Mouse (Mus musculus) limb, embryonic 10.5 days (tissue): ENCODE data around the gene En1. TPM values are rescaled to one million over a fixed set of nuclear protein-coding genes. Genes with fewer than 3 reads are reported as not detected.

Experiments
- DNase-seq: peaks from one replicate; pipeline ENCODE4 v3.0.0-alpha.2; 2017; ENCODE audit warnings: low spot score
- H3K27ac ChIP-seq: fragments of 300-500 bp; sonication (generic); 2 replicates; pipeline ENCODE4 v1.5.1; 2016; ENCODE audit warnings: mild to moderate bottlenecking
- H3K27me3 ChIP-seq: fragments of 300-500 bp; sonication (generic); 2 replicates; pipeline ENCODE4 v1.6.1; 2016; ENCODE audit warnings: low read depth, mild to moderate bottlenecking; ENCODE audit not compliant: poor library complexity, severe bottlenecking
- H3K36me3 ChIP-seq: fragments of 300-500 bp; sonication (generic); 2 replicates; pipeline ENCODE4 v1.6.1; 2016; ENCODE audit warnings: mild to moderate bottlenecking, moderate library complexity
- H3K4me1 ChIP-seq: fragments of 300-500 bp; sonication (generic); 2 replicates; pipeline ENCODE4 v1.6.1; 2016
- H3K4me3 ChIP-seq: fragments of 300-500 bp; sonication (generic); 2 replicates; pipeline ENCODE4 v1.5.1; 2016; ENCODE audit warnings: mild to moderate bottlenecking, moderate library complexity
- H3K9me3 ChIP-seq: fragments of 300-500 bp; sonication (generic); replicated peaks from 2 replicates; pipeline ENCODE4 v1.6.1; 2016; ENCODE audit warnings: mild to moderate bottlenecking
- WGBS: fragments of 180-500 bp; shearing (Covaris S2); methylation state at CpG from one replicate; pipeline ENCODE4 v1.1.7; 2016; 5-methylcytosine and 5-hydroxymethylcytosine counted together
- polyA plus RNA-seq: library from polyadenylated mRNA; unstranded; fragments of >200 nt; fragmentation: Nextera tagmentation; extraction: Ambion mirVana; gene quantifications from 2 replicates; pipeline ENCODE4 v1.2.1, GENCODE M21; 2016

The En1 gene
- polyA plus RNA-seq, 1 experiment from 2014 or later, result 0.91 TPM

DNA sequence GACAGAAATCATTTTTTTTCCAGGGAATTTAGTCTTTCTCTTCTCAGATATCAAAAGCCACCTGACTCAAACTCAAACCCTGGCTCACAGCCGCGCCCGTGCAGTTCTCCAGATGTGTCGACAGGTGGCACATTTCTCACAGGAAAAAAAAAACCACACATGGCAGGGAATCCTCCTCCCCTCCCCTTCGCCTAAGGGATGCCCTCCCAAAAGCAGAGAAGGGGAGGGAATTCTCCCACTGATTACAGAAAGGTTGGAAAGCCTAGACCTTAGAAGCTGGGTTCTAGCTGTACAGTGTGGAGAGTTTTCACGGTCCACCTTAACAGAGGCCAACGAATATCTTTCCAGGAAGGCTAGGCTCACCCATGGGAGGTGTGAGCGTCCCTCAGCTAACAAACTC is 7.6 kb upstream of the En1 start:
- DNase-seq, result peak; percentile 72
- H3K9me3 ChIP-seq, result no peaks in the 10 kb centered on the region
- H3K4me3 ChIP-seq, result no peak overlapping the region
- H3K36me3 ChIP-seq, result no peaks in the 10 kb centered on the region
- H3K4me1 ChIP-seq, result peaks cover 15% of the 10 kb centered on the region
- peaks cover 100% of the 10 kb centered on the region for H3K27me3 ChIP-seq
- no peak overlapping the region for H3K27ac ChIP-seq
- 2% methylated on average over 8 of the region's 8 CpGs for WGBS

- Histone ChIP-seq H3K4me3 (no peak overlapping the region), H3K36me3 (no peaks in the 10 kb centered on the region), H3K27me3 (peaks cover 100% of the 10 kb centered on the region), H3K4me1 (peaks cover 18% of the 10 kb centered on the region), H3K9me3 (no peaks in the 10 kb centered on the region), H3K27ac (no peak overlapping the region)
- 1% methylated on average over 17 of the region's 17 CpGs for WGBS
- DNase-seq, result no peak
Observed at GRCm38 (mm10) chr1:120595471-120596240, 6.6 kb upstream of the En1 start.

DNA sequence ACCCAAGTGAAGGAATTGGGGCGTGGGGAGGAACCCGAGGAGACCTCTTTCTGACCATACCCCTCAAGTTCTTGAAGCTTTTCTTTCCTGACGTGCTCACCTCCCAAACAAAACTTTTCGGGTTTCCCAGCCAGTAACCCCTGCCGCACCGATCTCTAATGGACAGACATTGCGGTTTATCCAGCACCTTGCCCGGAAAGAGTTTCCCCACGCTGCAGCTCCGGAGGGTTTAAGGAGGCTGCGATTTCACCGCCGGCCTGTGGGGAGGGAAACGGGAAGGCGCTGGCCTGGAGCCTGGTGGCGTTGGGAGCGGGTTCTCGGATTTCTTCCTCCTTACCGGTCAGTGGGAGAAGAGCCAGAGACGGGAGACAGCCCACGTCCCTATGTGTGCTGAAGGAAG is 5.9 kb upstream of the En1 start:
- Histone ChIP-seq H3K27ac (no peak overlapping the region), H3K36me3 (no peaks in the 10 kb centered on the region), H3K4me1 (peaks cover 18% of the 10 kb centered on the region), H3K27me3 (peaks cover 100% of the 10 kb centered on the region), H3K4me3 (peak overlapping the region; percentile 39), H3K9me3 (no peaks in the 10 kb centered on the region)
- DNase-seq, result peak; percentile 72
- under 1% methylated on average over 21 of the region's 21 CpGs for WGBS

GRCm38 (mm10) chr1:120596784-120597183 is 5.4 kb upstream of the En1 start:
- no peak for DNase-seq
- Histone ChIP-seq H3K27me3 (peaks cover 100% of the 10 kb centered on the region), H3K27ac (no peak overlapping the region)

DNA sequence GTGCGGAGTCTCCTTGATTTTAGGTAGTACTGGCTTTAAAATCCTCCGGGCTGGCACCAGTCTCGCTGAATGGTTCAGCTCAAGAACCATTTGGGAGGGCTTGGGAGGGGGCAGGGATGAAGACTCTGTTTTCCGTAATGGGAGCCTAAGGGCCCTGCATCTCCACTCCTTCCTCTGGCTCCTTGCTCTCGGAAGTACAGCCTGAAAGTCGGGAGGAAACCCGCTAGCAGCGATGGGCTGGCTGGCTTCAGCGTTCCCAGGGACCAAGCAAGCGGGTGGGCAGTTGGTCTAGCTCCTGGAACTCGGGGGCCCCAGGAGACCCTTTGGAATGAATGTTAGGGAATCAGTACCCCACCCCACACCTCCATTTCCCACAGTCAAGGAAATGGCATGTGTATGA is 4.9 kb upstream of the En1 start:
- H3K4me3 ChIP-seq, result peak overlapping the region; percentile 39; the same call in 1 of the 2 replicates

More at GRCm38 (mm10) chr1:120596784-120597183, 5.4 kb upstream of the En1 start:
- Histone ChIP-seq H3K4me3 (peak overlapping the region; percentile 39), H3K9me3 (no peaks in the 10 kb centered on the region), H3K36me3 (no peaks in the 10 kb centered on the region), H3K4me1 (peaks cover 18% of the 10 kb centered on the region)
- under 1% methylated on average over 19 of the region's 19 CpGs for WGBS

DNA sequence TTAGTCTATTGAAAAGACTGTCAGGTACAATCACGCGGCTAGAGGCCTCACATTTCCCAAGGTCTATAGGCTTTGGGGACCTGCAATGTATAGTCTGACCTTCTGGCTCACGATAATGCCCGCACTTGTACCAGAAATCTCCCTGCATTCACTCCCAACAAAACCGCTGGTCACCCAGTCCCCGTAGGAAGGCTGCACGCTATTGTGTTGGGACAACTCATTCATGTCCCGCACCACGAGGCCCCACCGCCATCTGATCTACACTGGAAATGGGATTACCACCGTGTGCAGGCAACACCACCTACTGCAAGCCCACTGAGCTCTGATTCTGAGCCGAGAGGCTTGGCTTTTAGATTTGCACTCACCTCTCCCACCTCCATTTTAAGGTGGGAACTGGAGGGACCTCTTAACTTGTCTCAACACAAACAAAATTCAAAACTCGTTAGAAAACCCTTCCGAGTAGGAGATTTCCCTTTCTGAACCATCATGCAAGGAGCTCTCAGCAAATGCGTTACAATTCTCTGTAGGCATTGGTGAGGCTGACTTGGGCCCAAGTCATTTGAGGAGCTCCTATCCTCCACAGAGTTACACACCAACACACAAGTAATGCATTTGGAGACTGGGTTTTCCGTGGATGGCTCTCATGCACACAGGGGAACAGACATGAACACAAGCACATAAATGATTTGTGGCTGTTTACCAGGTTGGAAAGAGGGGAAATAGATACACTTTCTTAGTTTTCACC is 3.9 kb upstream of the En1 start:
- peaks cover 100% of the 10 kb centered on the region for H3K27me3 ChIP-seq
- WGBS, result 2% methylated on average over 16 of the region's 16 CpGs
- H3K9me3 ChIP-seq, result no peaks in the 10 kb centered on the region
- H3K36me3 ChIP-seq, result no peaks in the 10 kb centered on the region
- H3K4me3 ChIP-seq, result no peak overlapping the region
- DNase-seq, result no peak
- peaks cover 32% of the 10 kb centered on the region for H3K4me1 ChIP-seq
- no peak overlapping the region for H3K27ac ChIP-seq

More for the DNA sequence above, 4.9 kb upstream of the En1 start:
- H3K9me3 ChIP-seq, result no peaks in the 10 kb centered on the region
- 0% methylated on average over 11 of the region's 11 CpGs for WGBS
- H3K4me1 ChIP-seq, result peaks cover 23% of the 10 kb centered on the region
- no peaks in the 10 kb centered on the region for H3K36me3 ChIP-seq
- peaks cover 100% of the 10 kb centered on the region for H3K27me3 ChIP-seq
- no peak for DNase-seq
- no peak overlapping the region for H3K27ac ChIP-seq

- Histone ChIP-seq H3K27me3 (peaks cover 100% of the 10 kb centered on the region), H3K4me1 (peaks cover 38% of the 10 kb centered on the region), H3K9me3 (no peaks in the 10 kb centered on the region), H3K36me3 (no peaks in the 10 kb centered on the region), H3K27ac (no peak overlapping the region), H3K4me3 (no peak overlapping the region)
- under 1% methylated on average over 25 of the region's 25 CpGs for WGBS
- no peak for DNase-seq
Observed at GRCm38 (mm10) chr1:120599321-120600148, 2.7 kb upstream of the En1 start.

DNA sequence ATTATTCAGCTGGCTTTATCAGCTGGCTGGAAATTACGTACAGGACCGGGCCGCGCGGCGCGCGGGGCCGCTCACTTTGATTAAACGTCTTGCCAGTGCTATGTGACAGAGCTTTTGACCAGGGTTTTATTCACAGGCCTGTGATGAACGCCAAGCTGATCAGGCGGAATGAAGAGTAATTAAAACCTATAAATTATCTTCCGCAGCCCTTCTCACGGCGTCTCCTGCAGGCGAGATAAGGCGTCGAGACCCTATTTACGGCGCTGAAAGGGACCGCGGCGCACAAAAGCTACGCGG is 2.1 kb upstream of the En1 start:
- Histone ChIP-seq H3K9me3 (no peaks in the 10 kb centered on the region), H3K36me3 (no peaks in the 10 kb centered on the region), H3K4me3 (no peak overlapping the region), H3K27me3 (peaks cover 100% of the 10 kb centered on the region), H3K4me1 (peaks cover 41% of the 10 kb centered on the region), H3K27ac (no peak overlapping the region)
- DNase-seq, result peak; percentile 67
- WGBS, result under 1% methylated on average over 25 of the region's 25 CpGs

DNA sequence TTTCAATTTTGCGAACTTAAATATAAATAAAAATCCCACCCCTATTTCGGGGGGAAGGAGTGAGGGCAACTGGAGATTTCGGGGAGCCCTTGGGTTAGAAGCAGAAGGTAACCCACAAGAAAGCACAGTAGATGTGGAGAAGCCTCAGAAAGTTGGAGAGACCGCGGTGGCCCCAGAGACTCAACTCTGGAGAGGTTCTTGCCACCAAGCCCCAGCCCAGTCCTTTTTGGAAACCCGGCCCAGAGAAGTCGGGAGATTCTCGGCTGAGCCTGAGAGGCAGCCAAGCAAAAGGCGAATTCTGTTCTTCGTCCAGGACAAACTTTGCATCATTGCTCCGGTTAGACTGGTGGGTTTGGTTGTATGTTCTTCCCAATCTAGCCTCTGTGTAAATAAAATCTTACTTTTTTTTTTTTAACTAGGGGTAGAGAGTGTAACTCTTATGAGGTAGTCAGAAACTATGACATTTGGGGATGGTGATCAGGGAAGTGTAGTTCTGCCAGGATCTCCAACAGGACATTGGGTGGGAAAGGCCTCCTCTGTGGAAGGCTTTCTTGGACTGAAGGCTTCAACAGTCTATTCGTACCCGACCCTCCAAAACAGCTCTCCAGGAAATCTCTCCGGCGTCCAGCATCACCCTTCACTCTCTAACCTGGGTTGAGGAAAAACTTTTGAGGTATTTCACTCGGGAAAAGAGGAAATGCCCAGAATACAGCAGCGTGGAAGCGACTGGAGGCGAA is 1.5 kb upstream of the En1 start:
- Histone ChIP-seq H3K9me3 (no peaks in the 10 kb centered on the region), H3K27me3 (peaks cover 100% of the 10 kb centered on the region), H3K4me1 (peaks cover 41% of the 10 kb centered on the region), H3K27ac (no peak overlapping the region), H3K4me3 (no peak overlapping the region), H3K36me3 (no peaks in the 10 kb centered on the region)
- DNase-seq, result no peak
- under 1% methylated on average over 19 of the region's 19 CpGs for WGBS

- WGBS, result under 1% methylated on average over 16 of the region's 16 CpGs
- Histone ChIP-seq H3K27ac (no peak overlapping the region), H3K27me3 (peaks cover 100% of the 10 kb centered on the region), H3K4me3 (no peak overlapping the region; the same call in 1 of the 2 replicates), H3K4me1 (peaks cover 37% of the 10 kb centered on the region), H3K36me3 (no peaks in the 10 kb centered on the region), H3K9me3 (no peaks in the 10 kb centered on the region)
- peak; percentile 60 for DNase-seq
Observed at GRCm38 (mm10) chr1:120601253-120601836, 873 bp upstream of the En1 start.

GRCm38 (mm10) chr1:120602876-120603655 is 848 bp downstream of the En1 start:
- H3K4me1 ChIP-seq, result peaks cover 35% of the 10 kb centered on the region
- DNase-seq, result peak; percentile 77
- no peaks in the 10 kb centered on the region for H3K9me3 ChIP-seq

More at GRCm38 (mm10) chr1:120602876-120603655, 848 bp downstream of the En1 start:
- peak overlapping the region; percentile 54 for H3K4me3 ChIP-seq
- no peaks in the 10 kb centered on the region for H3K36me3 ChIP-seq
- WGBS, result under 1% methylated on average over 80 of the region's 83 CpGs
- peaks cover 99% of the 10 kb centered on the region for H3K27me3 ChIP-seq
- H3K27ac ChIP-seq, result peak overlapping the region; percentile 73
